Mouse (Mus musculus) adrenal gland (tissue): ENCODE measurements at regions not wholly inside any gene's neighbourhood (a gene's known extent, or its start where the extent isn't known, plus 50 kb on each side); places are given as distances from the start of the nearest gene placed in this dataset.

Experiments
- intact Hi-C: fragments of 180-260 bp; cut with DNase I; formaldehyde crosslinking; loops from one replicate; pipeline ENCODE4 v1.15.1; 2025

DNA sequence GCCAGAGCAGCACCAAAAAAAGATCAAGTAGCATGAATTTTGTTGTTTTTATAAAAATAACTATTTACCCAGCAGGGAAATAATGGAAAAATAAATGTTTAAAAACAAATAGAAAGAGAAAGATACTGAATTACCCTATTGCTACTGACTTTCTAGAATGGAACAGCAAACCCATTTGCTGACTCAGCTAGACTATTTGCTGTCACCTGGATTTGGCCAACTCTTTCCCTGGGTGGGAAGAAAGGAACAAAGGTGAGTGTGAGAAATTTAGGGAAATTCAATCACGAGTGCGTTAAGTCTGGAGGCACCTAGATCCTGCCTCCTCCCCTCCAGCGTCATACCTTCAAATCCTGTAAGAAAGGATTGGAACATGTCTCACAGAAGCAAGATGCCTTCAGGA, 110.2 kb downstream of the Tmsb4x start:
- intact Hi-C loops, result no loop called here

DNA sequence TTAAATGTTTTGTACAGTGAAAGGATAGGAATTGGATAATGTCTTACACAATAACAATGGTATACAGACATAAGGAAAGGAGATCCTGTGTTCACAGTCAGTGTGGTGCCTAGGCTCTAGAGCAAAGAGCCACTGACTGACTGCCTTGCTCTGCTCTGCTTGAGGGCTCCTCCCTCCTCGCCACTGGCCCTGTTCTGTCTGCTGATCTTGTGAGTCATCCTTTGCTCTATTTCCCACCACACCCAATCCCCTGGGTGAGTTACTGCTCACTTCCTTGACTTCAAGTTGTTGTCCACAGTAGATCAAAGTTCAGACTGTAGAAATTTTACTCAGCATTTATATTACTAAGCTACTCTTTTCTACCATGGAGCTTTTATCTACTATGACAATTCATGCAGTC, 117.3 kb downstream of the Tmsb4x start:
- intact Hi-C loops, result no loop called here

DNA sequence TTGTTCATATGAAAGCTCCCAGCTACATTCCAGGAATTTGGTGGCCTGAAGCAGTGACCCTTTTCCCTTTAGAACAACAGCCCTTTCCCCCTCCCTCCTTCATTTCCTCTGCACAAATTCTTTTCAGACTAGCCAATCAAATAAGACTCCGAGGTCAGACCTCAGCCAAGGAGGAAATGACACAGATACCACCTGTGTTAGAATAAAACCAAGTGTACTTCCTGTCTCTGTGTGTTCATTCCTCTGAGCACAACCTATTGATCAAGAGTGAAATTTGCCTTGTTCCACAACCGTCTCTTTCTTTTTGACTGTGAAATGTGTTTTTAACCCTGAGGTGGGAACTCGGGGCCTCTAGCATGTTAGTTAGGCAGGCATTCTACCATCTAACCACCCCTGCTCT, 120.2 kb downstream of the Tmsb4x start:
- intact Hi-C loops, result no loop called here

DNA sequence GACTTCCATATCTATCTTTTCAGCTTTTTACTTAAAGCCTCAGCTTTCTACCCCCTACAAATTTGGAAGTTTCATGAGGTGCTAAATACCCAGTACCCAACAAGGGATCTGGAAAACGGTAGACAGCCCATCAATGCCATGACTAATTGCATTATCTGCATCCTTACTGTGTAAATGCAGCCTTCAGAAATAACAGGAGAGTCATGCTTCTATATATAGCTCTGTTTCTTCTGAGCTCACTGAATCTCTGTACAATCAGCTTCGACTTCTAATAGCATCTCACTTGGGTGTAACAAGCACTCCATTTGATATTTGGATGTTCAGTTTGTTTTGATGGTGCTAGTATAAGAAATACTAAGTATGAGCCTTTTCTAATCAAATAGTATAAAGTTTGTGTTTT, 120.7 kb downstream of the Tmsb4x start:
- intact Hi-C loops, result no loop called here

DNA sequence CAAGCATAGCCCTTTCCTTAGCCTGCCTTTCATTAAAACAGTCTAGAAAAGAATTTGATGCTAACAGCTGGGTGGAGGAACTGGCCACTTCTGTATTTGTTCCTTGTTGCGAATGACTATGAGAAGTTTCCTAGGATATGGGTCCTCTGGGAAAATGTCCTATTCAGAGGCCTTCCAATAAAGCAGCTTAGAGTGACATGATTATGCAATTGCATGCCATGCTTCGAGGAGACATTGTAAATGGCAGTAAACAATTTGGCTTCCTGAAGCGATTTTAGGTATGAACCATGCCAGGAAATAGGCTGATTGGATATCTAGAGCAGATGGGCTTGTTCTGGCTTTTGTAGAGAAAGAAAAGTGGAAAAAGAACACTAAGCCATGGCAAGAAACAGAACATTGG, 128.3 kb downstream of the Tmsb4x start:
- intact Hi-C loops, result no loop called here

DNA sequence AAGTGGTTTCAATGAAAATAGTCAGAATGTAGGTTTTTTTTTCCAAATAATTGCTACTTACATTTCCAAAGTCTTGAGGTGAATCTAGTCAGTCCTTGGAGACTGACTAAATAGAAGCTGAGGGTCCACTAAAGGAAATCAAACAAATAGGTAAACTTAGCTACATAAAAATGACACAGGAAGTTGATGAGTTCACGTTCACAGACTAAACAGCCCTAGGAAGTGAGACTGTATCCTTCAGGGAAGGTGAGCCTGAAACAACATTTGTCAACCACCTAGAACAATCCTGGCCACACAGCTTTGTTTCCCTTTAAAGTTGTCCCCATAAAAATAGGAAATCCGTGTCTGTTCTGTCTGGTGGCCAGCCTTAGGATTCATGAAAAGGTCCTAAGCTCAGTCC, 140.0 kb downstream of the Tmsb4x start:
- intact Hi-C loops, result no loop called here

DNA sequence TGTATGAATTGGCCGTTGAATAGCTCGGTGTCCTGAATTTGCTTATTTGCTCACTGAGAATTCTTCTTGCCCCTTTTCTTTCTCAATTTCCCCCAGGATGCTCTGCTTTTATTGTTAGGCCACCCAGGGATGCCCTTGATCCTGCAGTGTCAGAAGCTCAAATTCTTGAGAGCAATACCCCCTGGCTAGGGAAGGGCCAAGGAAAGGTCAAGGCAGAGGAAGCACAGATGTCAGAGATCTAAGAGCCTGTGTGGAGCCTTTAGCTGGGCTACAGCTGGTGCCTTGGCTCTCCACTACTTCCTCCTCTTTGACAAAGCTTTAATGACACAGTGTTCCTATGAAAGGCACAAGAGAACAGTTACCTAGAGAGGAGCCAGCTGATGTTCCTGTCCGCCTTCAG, 141.2 kb downstream of the Tmsb4x start:
- intact Hi-C loops, result no loop called here

DNA sequence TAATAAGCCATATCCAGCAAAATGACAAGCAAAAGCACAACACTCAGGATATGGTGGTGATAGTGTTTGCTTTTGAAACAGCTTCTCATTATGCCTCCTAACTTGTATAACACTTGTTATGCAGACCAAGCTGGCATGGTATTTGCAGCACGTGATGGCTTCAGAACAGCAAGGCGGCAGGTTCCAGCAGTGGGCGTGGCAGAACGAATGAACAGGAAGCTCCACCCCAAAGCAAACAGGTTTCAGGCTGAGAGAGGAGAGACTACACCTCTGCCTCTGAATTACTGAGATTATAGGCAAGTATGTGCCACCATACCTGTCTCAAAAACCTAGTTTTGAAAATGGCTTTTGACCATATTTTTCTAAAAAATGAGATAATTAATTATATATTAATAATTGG, 145.2 kb downstream of the Tmsb4x start:
- intact Hi-C loops, result no loop called here

DNA sequence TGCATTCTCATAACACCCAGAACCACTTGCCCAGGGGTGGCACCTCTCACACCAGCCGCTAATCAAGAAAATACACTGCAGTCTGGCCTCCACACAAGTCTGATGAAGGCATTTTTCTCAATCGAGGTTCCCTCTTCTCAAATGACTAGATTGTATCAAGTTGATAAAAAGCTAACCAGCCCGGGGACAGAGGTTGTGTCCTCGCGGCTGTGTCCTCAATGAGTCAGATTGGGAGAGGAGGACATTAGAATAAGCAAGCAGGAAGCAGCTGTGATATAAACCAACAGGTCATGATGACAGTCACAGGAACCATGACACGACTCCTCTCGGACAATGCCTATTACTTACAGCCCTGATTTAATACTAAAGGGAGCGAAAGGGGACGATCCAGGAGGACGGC, 156.7 kb downstream of the Tmsb4x start:
- intact Hi-C loops, result no loop called here

DNA sequence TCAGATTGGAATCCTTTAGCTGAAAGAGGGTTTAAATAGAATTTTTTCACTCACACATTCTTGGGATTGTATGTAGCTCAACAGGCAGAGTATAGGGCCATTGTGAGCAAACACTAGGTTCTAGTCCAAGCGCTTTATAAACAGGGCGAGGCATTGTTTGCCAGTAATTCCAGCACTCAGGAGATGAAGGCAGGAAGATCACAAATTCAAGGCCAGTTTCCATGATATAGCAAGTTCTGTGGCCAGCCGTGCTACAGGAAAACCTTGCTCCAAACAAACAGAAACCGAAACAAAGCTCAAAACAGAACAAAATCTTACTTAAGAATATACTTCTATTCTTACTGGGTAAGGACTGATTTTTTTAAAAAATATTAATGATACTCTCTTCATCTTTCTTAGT, 159.0 kb downstream of the Tmsb4x start:
- intact Hi-C loops, result no loop called here

DNA sequence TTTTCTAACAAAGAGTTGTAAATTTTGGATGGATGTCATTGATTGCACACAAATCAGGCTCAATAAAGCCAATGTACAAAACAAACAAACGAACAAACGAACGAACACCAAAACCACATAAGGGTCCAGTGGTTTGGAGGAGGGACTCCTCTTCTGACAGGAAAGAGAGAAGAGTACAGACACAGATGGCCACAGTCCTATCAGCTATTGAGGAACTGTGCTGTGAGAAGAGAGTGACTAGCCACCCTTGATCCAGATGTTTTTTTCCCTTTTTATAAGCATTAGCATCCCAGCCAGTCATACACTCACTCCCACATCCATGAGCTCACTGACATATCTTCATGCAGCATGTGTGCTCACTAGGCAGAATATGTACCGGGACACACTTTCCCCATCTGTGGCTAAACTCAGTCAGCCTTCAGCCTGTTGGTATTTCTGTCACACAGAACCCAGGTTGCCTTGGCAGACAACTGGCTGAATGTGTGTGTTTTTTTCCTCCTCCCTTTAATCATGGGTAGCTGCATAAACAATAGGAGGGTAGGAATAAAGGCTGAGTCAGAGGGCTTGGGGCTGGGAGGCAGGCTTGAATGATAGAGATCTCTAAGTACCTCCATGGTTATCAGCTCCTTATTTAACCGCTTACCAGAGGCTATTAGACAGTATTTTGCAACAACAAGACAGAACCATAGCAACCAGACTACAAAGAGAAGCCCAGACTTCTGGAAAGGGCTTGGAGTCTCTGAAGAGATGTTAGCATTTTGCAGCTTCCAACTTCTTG, 159.7 kb downstream of the Tmsb4x start:
- intact Hi-C loops, result no loop called here

DNA sequence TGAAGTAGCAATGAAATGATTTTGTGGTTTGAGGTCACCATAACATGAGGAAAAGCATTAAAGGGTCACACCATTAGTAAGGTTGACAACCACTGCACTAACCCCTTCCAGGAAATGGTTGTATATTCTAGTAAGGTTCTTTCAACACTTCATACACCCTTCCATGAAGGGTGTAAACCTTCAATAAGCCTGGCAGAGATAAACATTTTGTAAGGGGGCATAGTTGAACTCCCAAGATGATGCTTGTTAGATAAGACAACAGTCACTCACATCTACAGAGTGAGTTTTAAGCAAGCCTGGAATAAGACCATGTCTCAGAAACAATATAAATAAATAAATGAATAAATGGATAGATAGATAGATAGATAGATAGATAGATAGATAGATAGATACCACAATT, 171.1 kb downstream of the Tmsb4x start:
- intact Hi-C loops, result no loop called here

DNA sequence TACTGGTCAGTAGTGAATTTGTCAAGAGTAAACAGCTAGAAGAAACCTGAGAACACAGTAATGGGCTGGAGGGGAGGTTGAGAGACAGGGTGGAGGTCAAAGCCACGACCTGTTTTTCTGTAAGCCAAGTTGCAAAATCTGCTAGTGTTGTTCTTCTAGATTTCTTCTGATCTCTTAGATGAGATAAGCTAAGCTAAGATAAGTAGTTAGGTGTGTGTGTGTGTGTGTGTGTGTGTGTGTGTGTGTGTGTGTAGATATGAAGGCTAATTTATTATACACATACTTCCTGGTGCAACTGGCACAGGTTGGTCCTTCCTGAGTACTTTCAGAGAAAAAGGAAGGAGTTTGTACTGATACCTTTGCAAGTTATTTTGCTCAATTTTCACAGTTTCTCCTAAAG, 172.8 kb downstream of the Tmsb4x start:
- intact Hi-C loops, result no loop called here

DNA sequence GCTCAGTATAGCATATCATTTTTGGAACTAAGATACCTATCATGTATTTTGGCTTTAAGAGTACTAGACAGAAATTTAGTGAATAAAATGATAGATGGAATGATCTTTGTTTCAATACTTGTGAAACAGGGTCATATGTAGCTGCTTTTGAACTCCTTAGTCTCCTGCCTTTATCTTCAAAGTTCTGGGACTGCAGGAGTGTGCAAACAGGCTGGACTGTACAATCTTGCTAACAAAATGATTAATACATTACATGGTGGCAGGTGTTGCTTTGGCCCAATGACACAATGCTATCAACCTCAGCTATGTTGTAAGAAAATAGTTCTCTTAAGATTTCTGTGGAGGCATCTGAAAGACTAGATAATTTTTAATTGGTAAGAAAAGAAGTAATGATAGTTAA, 173.5 kb downstream of the Tmsb4x start:
- intact Hi-C loops, result no loop called here

DNA sequence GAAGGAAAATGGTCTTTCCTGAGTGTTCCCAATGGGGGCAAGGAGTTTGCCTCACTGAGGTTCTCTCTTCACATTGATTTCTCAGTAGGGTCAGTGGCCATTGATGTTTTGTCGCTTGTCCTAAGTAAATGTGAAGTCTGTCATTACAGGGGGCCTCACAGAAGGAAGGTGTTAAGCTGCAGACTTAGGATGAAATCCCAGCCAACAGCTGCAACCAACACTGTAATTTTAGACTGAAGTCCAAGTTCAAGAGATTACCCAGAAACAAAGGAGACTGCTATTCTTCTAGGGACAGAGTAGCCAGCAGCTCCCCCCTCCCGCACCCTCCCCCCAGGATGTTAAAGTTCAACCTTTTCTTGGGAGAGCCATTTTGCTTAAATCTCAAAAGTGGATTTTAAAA, 176.0 kb downstream of the Tmsb4x start:
- intact Hi-C loops, result no loop called here

DNA sequence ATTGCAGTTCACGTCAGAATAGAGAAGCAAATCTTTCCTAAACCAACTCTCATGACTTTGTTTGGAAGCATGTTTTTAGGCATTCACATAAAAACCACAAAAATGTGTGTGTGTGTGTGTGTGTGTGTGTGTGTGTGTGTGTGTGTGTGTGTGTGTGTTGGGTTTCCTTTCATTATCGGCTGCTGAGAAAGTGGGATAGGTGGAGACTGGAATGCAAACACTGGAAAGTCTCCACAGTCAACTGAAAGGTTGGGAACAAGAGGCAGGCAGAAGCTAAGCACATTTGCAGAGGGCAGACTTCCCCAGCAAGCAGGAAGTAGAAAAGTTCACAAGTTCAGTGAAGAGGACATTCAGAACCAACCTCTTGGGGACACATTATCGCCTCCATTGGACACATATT, 176.5 kb downstream of the Tmsb4x start:
- intact Hi-C loops, result no loop called here

DNA sequence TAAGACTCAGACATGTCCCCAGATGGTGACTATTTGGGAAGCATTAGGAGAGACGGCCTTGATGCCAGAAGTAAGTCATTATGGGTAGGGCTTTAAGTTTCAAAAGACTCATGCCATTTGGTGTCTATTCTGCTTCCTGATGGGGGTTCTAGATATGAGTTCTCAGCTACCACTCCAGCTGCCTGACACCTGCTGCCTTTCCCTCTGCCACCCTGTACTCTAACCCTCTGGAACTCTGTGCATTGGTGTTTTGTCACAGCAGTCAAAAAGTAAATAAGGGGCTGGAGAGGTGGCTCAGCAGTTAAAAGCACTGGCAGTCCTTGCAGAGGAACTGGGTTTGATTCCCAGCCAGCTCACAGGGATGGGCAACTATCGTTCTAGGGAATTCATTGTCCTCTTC, 177.6 kb downstream of the Tmsb4x start:
- intact Hi-C loops, result no loop called here

DNA sequence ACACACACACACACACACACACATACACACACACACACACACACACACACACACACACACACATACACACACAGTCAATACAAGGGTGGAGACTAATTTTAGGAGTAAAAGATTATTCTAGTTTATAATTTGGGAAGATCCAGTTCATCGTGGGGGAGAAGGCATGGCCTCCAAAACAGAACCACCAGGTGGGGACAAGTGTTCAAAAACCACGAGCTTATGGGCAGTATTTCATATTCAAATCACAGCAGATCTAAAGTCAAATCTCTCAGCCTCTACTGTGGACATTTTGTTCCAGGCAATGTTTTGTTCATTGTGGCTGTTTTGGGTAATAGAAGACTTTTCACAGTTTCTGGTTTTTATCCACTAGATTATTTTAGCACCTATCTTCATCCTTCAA, 193.5 kb downstream of the Tmsb4x start:
- intact Hi-C loops, result loop anchor here (10.0 kb wide), 1 partner anchor 199 kb away; no protein-coding TSS in a partner anchor

DNA sequence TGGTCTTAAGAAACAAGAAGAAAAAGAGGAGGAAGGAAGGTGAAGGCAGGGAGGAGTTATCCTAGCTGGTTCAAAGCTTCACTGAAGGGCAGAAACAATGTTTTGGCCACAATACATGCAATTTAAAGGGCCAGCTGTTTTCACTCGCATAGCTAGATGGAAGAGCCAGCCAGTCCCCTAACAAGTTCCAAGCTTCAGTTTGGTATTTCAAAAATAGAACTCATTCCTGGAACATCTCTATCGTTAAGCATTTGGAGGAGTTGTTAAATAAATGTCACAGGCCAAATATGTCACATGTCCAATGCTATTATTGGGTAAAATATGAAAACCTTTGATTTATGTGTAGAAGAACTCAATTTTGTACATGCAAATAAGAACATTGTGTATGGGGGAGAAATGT, 194.8 kb downstream of the Tmsb4x start:
- intact Hi-C loops, result loop anchor here (10.0 kb wide), 1 partner anchor 200 kb away; no protein-coding TSS in a partner anchor

DNA sequence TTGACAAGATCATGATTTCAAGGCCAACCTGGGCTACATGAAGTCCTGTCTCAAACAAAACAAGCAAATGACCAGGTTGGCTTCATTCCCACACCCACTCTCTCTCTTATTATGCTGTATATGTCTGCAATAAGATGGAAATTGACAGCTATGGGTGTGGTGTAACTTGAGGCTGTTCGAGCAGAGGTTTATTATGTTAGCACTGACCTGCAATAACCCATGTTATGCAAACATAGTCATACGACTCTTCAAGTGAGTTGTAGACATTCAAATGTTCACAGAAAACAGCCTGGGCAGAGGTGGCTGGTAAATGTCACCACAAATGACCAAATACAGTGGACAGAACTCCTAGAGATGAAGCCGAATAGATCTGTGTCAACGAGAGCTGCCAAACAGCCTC, 196.2 kb downstream of the Tmsb4x start:
- intact Hi-C loops, result loop anchor here (10.0 kb wide), 1 partner anchor 202 kb away; no protein-coding TSS in a partner anchor

DNA sequence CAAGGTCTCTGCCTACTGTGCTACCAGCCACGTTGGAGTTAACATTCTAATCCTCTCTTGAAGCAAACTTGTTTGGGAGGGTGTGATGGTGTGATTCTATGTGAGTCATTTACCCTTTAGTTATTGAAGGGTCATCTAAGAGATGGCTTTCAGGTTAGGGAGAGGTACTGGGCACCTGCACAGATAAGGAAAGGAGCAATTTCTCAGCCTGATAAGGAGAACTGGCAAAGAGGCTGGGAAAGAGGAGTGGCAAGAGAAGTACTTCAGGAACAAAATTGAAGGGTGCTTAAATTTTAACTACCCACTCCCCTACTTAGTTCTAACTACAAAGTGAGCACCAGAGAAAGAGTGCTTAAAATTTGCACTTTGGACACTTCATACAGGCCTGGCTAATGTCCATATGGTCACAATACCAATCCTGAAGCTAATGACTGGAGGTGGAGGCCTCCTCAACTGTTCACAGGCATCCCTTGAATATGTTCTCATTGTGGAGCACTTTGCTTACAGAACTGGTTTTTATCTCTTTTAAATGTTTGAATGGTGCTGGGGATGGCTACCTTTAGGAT, 197.1 kb downstream of the Tmsb4x start:
- intact Hi-C loops, result loop anchor here (10.0 kb wide), 1 partner anchor 203 kb away; no protein-coding TSS in a partner anchor

DNA sequence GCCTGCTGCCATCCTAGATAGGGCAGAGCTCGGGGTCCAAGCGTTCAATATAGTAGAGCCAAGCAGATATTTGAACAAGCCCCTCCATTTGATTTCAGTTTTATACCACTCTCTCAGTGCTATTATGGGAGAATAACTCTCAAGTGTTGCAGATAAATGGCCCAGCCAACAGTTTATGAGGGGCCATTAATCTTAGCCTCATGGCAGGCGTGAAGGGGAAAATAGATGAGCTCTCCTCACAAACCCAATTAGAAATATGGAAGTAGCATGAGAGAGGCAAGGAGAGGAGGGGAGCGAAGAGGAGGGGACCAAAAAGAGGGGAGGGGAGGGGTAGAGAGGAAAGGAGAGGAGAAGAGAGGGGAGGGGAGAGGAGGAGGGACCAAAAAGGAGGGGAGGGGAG, 213.3 kb downstream of the Tmsb4x start:
- intact Hi-C loops, result no loop called here

DNA sequence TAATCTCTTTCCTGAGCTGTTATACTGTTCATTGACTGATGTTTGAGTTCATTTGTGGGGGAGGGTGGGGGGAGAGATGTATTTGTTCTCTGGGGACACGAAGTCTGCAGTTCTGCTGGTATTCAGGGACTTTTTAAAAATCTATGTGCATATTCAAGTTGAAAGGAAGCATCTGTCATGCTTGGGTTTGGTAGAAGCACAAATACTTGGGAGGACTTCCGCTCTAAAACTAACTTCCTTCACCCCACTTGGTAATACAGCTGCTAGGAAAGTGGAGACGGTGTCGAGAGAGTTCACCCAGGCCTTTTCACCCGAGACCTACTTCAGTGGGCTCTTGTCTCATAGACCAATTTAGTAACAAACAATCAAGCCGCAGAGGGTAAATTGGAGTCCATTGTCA, 228.1 kb downstream of the Tmsb4x start:
- intact Hi-C loops, result no loop called here
